ENCODE assay signal across 12 mouse cellular contexts in genomic region chr7:27609285-27609684, GRCm38 (mm10). TPM values are rescaled to one million over a fixed set of nuclear protein-coding genes. Genes with fewer than 3 reads are reported as not detected.
A peak's percentile ranks its signal among the peaks of the same experiment; 100 is the strongest.
DNase-seq lines count a peak whose midpoint lies in the region; ATAC-seq lines count a peak whose summit lies in the region.
"Had no signal": no experiment of that assay in that cellular context is flagged by ENCODE, and none has a peak within 500 bp of the region (broad histone marks: within the 10 kb centered on the region; RNA-seq: fewer than 3 reads in every experiment).

No protein-coding gene starts in this region.

- H3K36me3 ChIP-seq in heart, embryonic 10.5 days, result peaks cover 25% of the 10 kb centered on the region
- H3K36me3 ChIP-seq in heart, embryonic 11.5 days (ENCODE audit: control insufficient read depth, insufficient read depth, low read length), result peaks cover 4% of the 10 kb centered on the region; the same call in 1 of the 2 replicates

- intact Hi-C loops in heart, postnatal 14 days (cut with DNase I), result no loop called here

- WGBS in heart, embryonic 10.5 days, result 31% methylated on average over 4 of the region's 4 CpGs
- 29% methylated on average over 4 of the region's 4 CpGs for WGBS in heart, embryonic 11.5 days (ENCODE audit: insufficient replicate concordance)

- H3K9me3 ChIP-seq in heart, embryonic 10.5 days, result no peaks in the 10 kb centered on the region
- H3K9me3 ChIP-seq in heart, embryonic 11.5 days (replicated peaks; ENCODE audit: control insufficient read depth, low read length), result no peaks in the 10 kb centered on the region
- H3K9me3 ChIP-seq: limb, embryonic 12.5 days had no signal

- peaks cover 63% of the 10 kb centered on the region for H3K4me1 ChIP-seq in heart, embryonic 10.5 days
- H3K4me1 ChIP-seq in heart, embryonic 11.5 days (ENCODE audit: control insufficient read depth, insufficient read depth, low read length), result peaks cover 66% of the 10 kb centered on the region

- H3K9ac ChIP-seq in heart, embryonic 11.5 days (ENCODE audit: low read depth, low read length), result no peak overlapping the region
- H3K9ac ChIP-seq: limb, embryonic 12.5 days had no signal

- peak overlapping the region; percentile 62; the same call in 1 of the 2 replicates for H3K27ac ChIP-seq in heart, embryonic 10.5 days
- H3K27ac ChIP-seq in heart, embryonic 11.5 days (ENCODE audit: low read depth, low read length), result peak overlapping the region; percentile 54
- H3K27ac ChIP-seq: limb, embryonic 12.5 days had no signal

- H3K4me3 ChIP-seq in heart, embryonic 10.5 days, result no peak overlapping the region
- H3K4me3 ChIP-seq in heart, embryonic 11.5 days (ENCODE audit: low read depth, low read length), result no peak overlapping the region
- H3K4me3 ChIP-seq: erythroblast, embryonic 14.5 days; limb, embryonic 12.5 days had no signal

- H3K4me2 ChIP-seq in heart, embryonic 11.5 days, result peak overlapping the region; percentile 11; the same call in 1 of the 2 replicates
- H3K4me2 ChIP-seq: limb, embryonic 12.5 days had no signal

- no peak for DNase-seq in heart, embryonic 10.5 days (ENCODE audit: low spot score)
- no peak for DNase-seq in heart, postnatal 14 days
- DNase-seq in adrenal gland, postnatal 10 days, result peak; percentile 53
- no peak for DNase-seq in kidney, adult 9 months
- DNase-seq in thymus, postnatal 14 days, result no peak
- DNase-seq: kidney, adult 2 months; lung, postnatal 10 days had no signal

- ATAC-seq in heart, embryonic 11.5 days (replicated peaks; ENCODE audit: insufficient number of reproducible peaks, low FRiP score, low TSS enrichment), result 0 out of 2 replicates have a peak, but pooled peaks have one; percentile 20
- peak; percentile 71 for ATAC-seq in megakaryocyte-erythroid progenitor cell, adult 5-6 weeks (replicated peaks; ENCODE audit: low FRiP score, low TSS enrichment, poor library complexity, severe bottlenecking)
- ATAC-seq: midbrain, embryonic 16.5 days had no signal

- no peaks in the 10 kb centered on the region for H3K27me3 ChIP-seq in heart, embryonic 10.5 days (ENCODE audit: insufficient read depth, poor library complexity, severe bottlenecking)
- H3K27me3 ChIP-seq in heart, embryonic 11.5 days (ENCODE audit: control insufficient read depth, insufficient read depth, low read length), result no peaks in the 10 kb centered on the region
- H3K27me3 ChIP-seq: limb, embryonic 12.5 days had no signal

RNA-seq across cellular contexts. Expression of gene Akt2, which starts 17.9 kb away (rescaled TPM):
- polyA plus RNA-seq in heart, embryonic 10.5 days (2016; fragmentation: Nextera tagmentation; extraction: Ambion mirVana), result 94.8 and 106 TPM in 2 replicates
- total RNA-seq in heart, postnatal 14 days (2021), result 100 to 1,000 TPM; 169 to 170 TPM
- total RNA-seq in adrenal gland, postnatal 10 days (2021), result 100 to 1,000 TPM; 237 to 317 TPM
- 72.1 and 78.0 TPM in 2 replicates for polyA plus RNA-seq in heart, embryonic 11.5 days (2014; fragmentation: Nextera tagmentation; extraction: Ambion mirVana)
- 61.9 and 65.5 TPM in 2 replicates for total RNA-seq in megakaryocyte-erythroid progenitor cell, adult 5-6 weeks (2014; fragmentation: Nextera tagmentation)
- total RNA-seq in megakaryocyte-erythroid progenitor cell, adult 5-6 weeks (2017), result 60.3 and 82.2 TPM in 2 replicates

RNA-seq across cellular contexts. Expression of gene Ttc9b, which starts 44.4 kb away (rescaled TPM):
- not detected in 2 replicates for polyA plus RNA-seq in heart, embryonic 10.5 days (2016; fragmentation: Nextera tagmentation; extraction: Ambion mirVana)
- not detected for total RNA-seq in heart, postnatal 14 days (2021)
- under 1 TPM; 0.51 to 0.88 TPM for total RNA-seq in adrenal gland, postnatal 10 days (2021)
- polyA plus RNA-seq in heart, embryonic 11.5 days (2014; fragmentation: Nextera tagmentation; extraction: Ambion mirVana), result not detected in 2 replicates
- total RNA-seq in megakaryocyte-erythroid progenitor cell, adult 5-6 weeks (2014; fragmentation: Nextera tagmentation), result not detected in 2 replicates
- total RNA-seq in megakaryocyte-erythroid progenitor cell, adult 5-6 weeks (2017), result not detected in 2 replicates
- polyA plus RNA-seq: erythroblast, embryonic 14.5 days; kidney, adult 2 months had no signal

RNA-seq across cellular contexts. Expression of gene 2310022A10Rik, which starts 56.3 kb away (rescaled TPM):
- polyA plus RNA-seq in heart, embryonic 10.5 days (2016; fragmentation: Nextera tagmentation; extraction: Ambion mirVana), result 36.3 and 37.4 TPM in 2 replicates
- 10 to 100 TPM; 53.0 to 62.2 TPM for total RNA-seq in heart, postnatal 14 days (2021)
- total RNA-seq in adrenal gland, postnatal 10 days (2021), result 10 to 100 TPM; 14.7 to 25.1 TPM
- 22.5 and 29.3 TPM in 2 replicates for polyA plus RNA-seq in heart, embryonic 11.5 days (2014; fragmentation: Nextera tagmentation; extraction: Ambion mirVana)
- 30.3 and 38.1 TPM in 2 replicates for total RNA-seq in megakaryocyte-erythroid progenitor cell, adult 5-6 weeks (2014; fragmentation: Nextera tagmentation)
- total RNA-seq in megakaryocyte-erythroid progenitor cell, adult 5-6 weeks (2017), result 2.3 and 31.3 TPM in 2 replicates

RNA-seq across cellular contexts. Expression of gene Pld3, which starts 56.3 kb away (rescaled TPM):
- 54.1 and 55.6 TPM in 2 replicates for polyA plus RNA-seq in heart, embryonic 10.5 days (2016; fragmentation: Nextera tagmentation; extraction: Ambion mirVana)
- total RNA-seq in heart, postnatal 14 days (2021), result 10 to 100 TPM; 29.0 to 31.8 TPM
- 10 to 100 TPM; 84.0 to 86.6 TPM for total RNA-seq in adrenal gland, postnatal 10 days (2021)
- 59.5 and 64.2 TPM in 2 replicates for polyA plus RNA-seq in heart, embryonic 11.5 days (2014; fragmentation: Nextera tagmentation; extraction: Ambion mirVana)
- 9.4 and 9.8 TPM in 2 replicates for total RNA-seq in megakaryocyte-erythroid progenitor cell, adult 5-6 weeks (2014; fragmentation: Nextera tagmentation)
- total RNA-seq in megakaryocyte-erythroid progenitor cell, adult 5-6 weeks (2017), result 2.4 and 7.8 TPM in 2 replicates
